Mouse (Mus musculus) G1E (cell line): ENCODE results near the gene Oxsm.

Experiments
- CTCF ChIP-seq: IDR thresholded peaks from 2 replicates; pipeline ENCODE4 v1.5.1; 2012; ENCODE audit warnings: low read depth, low read length, inconsistent platforms, mixed read lengths
- GATA1 ChIP-seq: IDR thresholded peaks from 2 replicates; pipeline ENCODE4 v1.6.1; 2012; ENCODE audit warnings: borderline replicate concordance, low read length, inconsistent platforms, mixed read lengths
- GATA2 ChIP-seq: IDR thresholded peaks from 2 replicates; pipeline ENCODE4 v1.6.1; 2012; ENCODE audit warnings: low read depth, low read length, inconsistent platforms, borderline replicate concordance
- POLR2AphosphoS5 ChIP-seq: IDR thresholded peaks from 2 replicates; pipeline ENCODE4 v1.6.1; 2012; ENCODE audit warnings: low read depth, low read length, inconsistent platforms; ENCODE audit not compliant: insufficient replicate concordance
- TAL1 ChIP-seq: conservative IDR thresholded peaks from 2 replicates; pipeline ENCODE4 v1.6.1; 2012; ENCODE audit warnings: low read depth, low read length, inconsistent platforms, mixed read lengths

DNA sequence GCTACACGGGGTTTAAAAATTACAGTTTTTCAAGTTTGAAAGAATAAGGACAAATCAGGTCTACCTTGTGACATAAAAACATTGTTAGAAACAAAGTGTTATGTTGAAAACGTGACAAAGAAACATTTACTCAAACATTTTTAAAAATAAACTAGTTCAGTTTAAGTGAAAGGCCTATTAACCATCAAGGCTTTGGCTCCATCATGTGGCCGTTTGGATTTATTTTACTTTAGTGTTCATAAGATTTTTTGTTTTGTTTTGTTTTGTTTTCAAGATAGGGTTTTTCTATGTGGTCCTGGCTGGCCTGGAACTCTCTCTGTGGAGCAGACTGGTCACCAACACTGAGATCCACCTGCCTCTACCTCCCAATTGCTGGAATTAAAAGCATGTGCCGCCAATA, 53.1 kb downstream of the Oxsm start:
- TF ChIP-seq CTCF (no peak), GATA1 (no peak), TAL1 (no peak), POLR2AphosphoS5 (no peak), GATA2 (no peak)
